Mouse (Mus musculus): Measurements from ENCODE around the gene Celf1. TPM values are rescaled to one million over a fixed set of nuclear protein-coding genes. Genes with fewer than 3 reads are reported as not detected.
"Not testable (repeated sequence)": the region's sequence is repeated elsewhere in the genome, so short reads cannot be mapped to it uniquely, and the experiment has no call there.

Gene Celf1
- 119 TPM in 2 replicates for polyA plus RNA-seq (2014; fragmentation: Nextera tagmentation; extraction: Ambion mirVana)

DNA sequence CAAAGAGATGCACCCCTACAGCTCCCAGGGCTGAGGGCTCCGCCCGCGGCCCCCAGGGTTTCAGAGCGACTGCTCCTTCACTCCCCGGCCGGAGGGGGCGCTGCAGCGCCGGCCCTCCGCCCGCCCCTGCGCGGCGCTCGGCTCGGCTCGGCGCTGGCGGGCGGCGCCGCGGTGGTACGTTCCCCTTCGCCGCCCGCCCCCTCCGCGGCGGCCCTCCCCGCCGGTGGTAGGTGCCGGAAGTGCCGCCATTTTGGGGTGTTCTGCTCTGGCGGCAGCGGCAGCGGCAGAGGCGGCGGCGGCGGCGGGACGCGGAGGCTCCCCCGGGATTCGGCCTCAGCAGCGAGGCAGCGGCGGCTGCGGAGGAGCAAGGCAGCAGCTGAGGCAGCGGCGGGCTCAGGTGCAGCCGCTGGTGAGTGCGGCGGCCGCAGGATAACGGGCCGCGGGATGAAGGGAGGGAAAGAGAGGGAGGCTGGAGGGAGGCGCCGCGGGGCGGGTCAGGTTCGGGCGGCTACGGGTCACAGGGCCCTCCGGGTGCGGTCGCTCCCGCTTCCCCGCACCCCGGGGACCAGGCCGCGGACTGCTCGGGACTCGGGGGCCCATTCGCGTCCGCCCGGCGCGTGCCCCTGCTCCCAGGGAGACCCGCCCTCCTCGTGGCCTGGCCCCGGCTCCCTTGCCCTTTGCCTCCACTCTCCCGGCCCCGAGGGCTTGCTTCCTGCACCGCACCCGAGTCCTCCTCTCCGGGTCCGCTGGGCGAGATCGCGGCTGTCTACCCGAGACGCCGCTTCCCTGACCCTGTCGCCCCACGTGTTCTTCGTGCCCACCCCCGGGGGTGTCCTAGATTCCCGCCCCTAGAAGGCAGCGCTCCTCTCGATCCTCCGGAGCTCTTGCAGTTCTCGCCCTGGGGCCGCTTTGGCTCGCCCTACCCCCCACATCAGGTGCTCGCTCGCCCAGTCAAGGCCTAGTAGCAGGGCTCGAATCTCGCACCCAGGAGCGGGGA, at the start of gene Celf1:
Celf1 (plus strand) TSS at position 150 of the 997 bp plus-strand sequence.
- H3K27ac ChIP-seq (ENCODE audit: low read depth, low read length), result peak within 1 kb of the TSS; percentile 87
- no peaks in the 10 kb centered on the region for H3K9me3 ChIP-seq (ENCODE audit: control insufficient read depth, low read length)
- H3K36me3 ChIP-seq (ENCODE audit: control insufficient read depth, insufficient read depth, low read length), result no peaks in the 10 kb centered on the region
- H3K9ac ChIP-seq (ENCODE audit: low read length), result peak within 1 kb of the TSS; percentile 93
- ATAC-seq (replicated peaks; ENCODE audit: low FRiP score) (peak; percentile 94), DNase-seq (ENCODE audit: low spot score) (peak; percentile 91)
- peak within 1 kb of the TSS; percentile 78 for H3K4me2 ChIP-seq (ENCODE audit: low read depth, low read length, severe bottlenecking)
- under 1% methylated on average over 62 of the region's 113 CpGs for WGBS
- H3K4me1 ChIP-seq (replicated peaks; ENCODE audit: control insufficient read depth, insufficient read depth, low read length), result no peaks in the 10 kb centered on the region; the same call in 1 of the 2 replicates
- H3K4me3 ChIP-seq (ENCODE audit: low read depth, low read length), result peak within 1 kb of the TSS; percentile 95
- H3K27me3 ChIP-seq (ENCODE audit: control insufficient read depth, insufficient read depth, low read length), result no peaks in the 10 kb centered on the region

DNA sequence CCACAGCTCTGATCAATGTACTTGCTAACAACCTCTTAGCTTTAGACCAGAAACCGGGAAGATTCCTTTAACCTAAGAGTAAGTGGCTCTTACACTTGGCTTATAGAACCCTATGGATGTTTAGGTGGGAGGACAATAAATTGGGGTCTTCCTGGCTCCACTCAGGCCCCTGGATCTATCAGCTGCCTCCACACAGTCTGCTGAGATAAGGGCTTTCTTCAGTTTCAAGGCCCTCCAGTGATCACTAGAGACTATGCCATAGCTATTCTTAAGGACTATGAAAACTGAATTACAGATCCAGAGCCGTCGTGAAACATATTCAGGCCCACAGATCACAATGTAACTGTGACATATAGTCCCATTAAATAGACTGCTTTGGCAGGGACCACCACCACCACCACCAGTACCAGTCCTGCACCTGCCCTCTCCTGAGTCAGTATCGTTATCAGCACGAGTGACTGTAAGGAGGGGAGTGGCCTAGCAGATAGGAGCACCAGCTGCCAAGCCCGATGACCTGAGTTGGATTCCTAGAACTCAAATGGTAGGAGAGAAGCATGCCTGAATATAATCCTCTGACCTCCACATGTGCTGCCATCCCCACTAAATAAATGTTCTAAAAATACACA, 46.4 kb upstream of the Celf1 start:
- H3K4me2 ChIP-seq (ENCODE audit: low read depth, low read length, severe bottlenecking), result no peak overlapping the region
- peaks cover 6% of the 10 kb centered on the region; the same call in 1 of the 2 replicates for H3K4me1 ChIP-seq (replicated peaks; ENCODE audit: control insufficient read depth, insufficient read depth, low read length)
- ATAC-seq (replicated peaks; ENCODE audit: low FRiP score) (no peak), DNase-seq (ENCODE audit: low spot score) (no peak)
- no peaks in the 10 kb centered on the region for H3K9me3 ChIP-seq (ENCODE audit: control insufficient read depth, low read length)
- no peak overlapping the region for H3K9ac ChIP-seq (ENCODE audit: low read length)
- no peak overlapping the region for H3K27ac ChIP-seq (ENCODE audit: low read depth, low read length)
- 93% methylated on average over 6 of the region's 6 CpGs for WGBS
- H3K36me3 ChIP-seq (ENCODE audit: control insufficient read depth, insufficient read depth, low read length), result peaks cover 6% of the 10 kb centered on the region; the same call in 1 of the 2 replicates
- H3K27me3 ChIP-seq (ENCODE audit: control insufficient read depth, insufficient read depth, low read length), result peaks cover 12% of the 10 kb centered on the region
- H3K4me3 ChIP-seq (ENCODE audit: low read depth, low read length), result no peak overlapping the region

DNA sequence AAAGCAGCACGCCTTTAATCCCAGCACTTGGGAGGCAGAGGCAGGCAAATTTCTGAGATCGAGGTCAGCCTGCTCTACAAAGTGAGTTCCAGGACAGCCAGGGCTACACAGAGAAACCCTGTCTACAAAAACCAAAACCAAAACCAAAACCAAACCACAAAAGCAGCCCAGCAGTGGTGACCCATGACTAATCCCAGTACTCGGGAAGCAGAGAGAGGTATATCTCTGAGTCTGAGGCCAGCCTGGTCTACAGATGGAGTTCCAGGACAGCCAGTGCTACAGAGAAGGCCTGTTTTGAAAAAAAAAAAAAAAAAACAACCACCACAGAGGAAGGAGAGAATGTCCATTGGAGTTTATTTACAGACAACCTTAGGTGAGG, 45.9 kb upstream of the Celf1 start:
- not testable (repeated sequence) for H3K27ac ChIP-seq (ENCODE audit: low read depth, low read length); H3K36me3 ChIP-seq (ENCODE audit: control insufficient read depth, insufficient read depth, low read length); DNase-seq (ENCODE audit: low spot score); H3K9me3 ChIP-seq (ENCODE audit: control insufficient read depth, low read length); ATAC-seq (replicated peaks; ENCODE audit: low FRiP score); H3K4me3 ChIP-seq (ENCODE audit: low read depth, low read length); H3K4me2 ChIP-seq (ENCODE audit: low read depth, low read length, severe bottlenecking); H3K4me1 ChIP-seq (replicated peaks; ENCODE audit: control insufficient read depth, insufficient read depth, low read length); H3K9ac ChIP-seq (ENCODE audit: low read length); H3K27me3 ChIP-seq (ENCODE audit: control insufficient read depth, insufficient read depth, low read length)
- 91% methylated on average over 3 of the region's 3 CpGs for WGBS

DNA sequence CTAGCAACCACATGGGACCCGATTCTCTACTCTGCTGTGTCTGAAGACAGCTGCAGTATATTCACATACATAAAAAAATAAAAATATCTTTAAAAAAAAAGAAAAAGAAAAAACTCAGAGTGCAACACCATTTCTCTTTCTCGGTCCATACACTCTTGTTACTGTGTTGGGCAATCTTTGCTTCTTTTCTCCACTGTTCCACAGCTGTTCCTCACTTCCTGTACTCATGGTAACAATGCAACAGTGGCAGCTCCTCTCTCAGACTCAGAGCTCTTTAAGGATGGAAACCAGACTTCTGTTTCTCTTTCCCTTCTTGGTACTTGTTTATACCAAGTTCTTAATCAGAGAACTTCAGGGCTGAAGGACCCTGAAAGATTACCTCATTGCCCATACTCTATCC, 36.8 kb upstream of the Celf1 start:
- no peak for ATAC-seq (replicated peaks; ENCODE audit: low FRiP score)
- no peaks in the 10 kb centered on the region for H3K9me3 ChIP-seq (ENCODE audit: control insufficient read depth, low read length)
- H3K27me3 ChIP-seq (ENCODE audit: control insufficient read depth, insufficient read depth, low read length), result no peaks in the 10 kb centered on the region
- H3K36me3 ChIP-seq (ENCODE audit: control insufficient read depth, insufficient read depth, low read length), result no peaks in the 10 kb centered on the region; the same call in 1 of the 2 replicates
- peak overlapping the region; percentile 54 for H3K4me2 ChIP-seq (ENCODE audit: low read depth, low read length, severe bottlenecking)
- WGBS, result 91% methylated on average over 2 of the region's 2 CpGs
- H3K4me3 ChIP-seq (ENCODE audit: low read depth, low read length), result peak overlapping the region; percentile 88
- no peak for DNase-seq (ENCODE audit: low spot score)
- H3K9ac ChIP-seq (ENCODE audit: low read length), result peak overlapping the region; percentile 97
- H3K4me1 ChIP-seq (replicated peaks; ENCODE audit: control insufficient read depth, insufficient read depth, low read length), result peaks cover 13% of the 10 kb centered on the region
- no peak overlapping the region for H3K27ac ChIP-seq (ENCODE audit: low read depth, low read length)

DNA sequence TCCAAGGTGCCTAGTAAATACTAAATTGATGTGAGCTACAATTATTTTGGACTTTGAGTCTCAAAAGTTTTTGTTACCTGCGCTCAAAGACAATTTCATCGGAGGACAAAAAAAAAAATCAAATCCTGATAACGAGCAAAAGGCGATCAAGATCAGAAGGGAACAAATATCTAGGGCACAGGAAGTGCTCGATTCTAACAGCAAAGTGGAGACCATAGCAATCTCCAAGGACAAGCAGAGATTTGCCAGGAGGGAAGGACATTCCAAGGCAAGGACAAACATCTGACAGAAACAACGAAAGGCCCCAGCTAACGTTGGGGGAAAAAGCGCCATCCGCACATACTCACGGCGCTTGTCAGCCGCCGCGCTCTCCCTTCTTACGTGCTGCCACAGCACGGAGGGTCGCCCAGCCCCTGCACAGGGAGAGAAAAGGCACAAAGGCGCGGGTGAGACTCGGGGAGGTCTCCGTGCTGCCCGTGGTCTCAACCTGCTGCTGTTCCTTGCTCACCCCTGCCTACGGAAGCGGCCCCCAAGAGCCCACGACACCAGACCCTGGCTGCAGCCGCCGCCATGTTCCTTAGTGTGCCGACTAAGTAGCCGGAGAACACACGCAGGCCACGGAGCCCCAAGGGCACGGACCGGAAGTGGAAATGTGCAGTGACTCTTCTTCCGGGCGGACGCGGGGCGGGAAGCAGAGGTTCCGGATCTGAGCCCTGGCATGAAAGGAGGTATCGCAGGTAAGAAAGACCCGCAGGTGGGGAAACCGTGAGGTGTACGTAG, 35.9 kb upstream of the Celf1 start, which contains the start of the genes Kbtbd4 and Ndufs3:
Kbtbd4 (plus strand) TSS at position 665 of the 780 bp plus-strand sequence.
Ndufs3 (minus strand) TSS at position 752 of the 780 bp plus-strand sequence.
- Histone ChIP-seq H3K4me2 (ENCODE audit: low read depth, low read length, severe bottlenecking) (peak within 1 kb of the TSS; percentile 54), H3K4me3 (ENCODE audit: low read depth, low read length) (peak within 1 kb of the TSS; percentile 88), H3K9me3 (ENCODE audit: control insufficient read depth, low read length) (no peaks in the 10 kb centered on the region), H3K27ac (ENCODE audit: low read depth, low read length) (peak within 1 kb of the TSS; percentile 88), H3K27me3 (ENCODE audit: control insufficient read depth, insufficient read depth, low read length) (no peaks in the 10 kb centered on the region), H3K4me1 (replicated peaks; ENCODE audit: control insufficient read depth, insufficient read depth, low read length) (peaks cover 13% of the 10 kb centered on the region), H3K9ac (ENCODE audit: low read length) (peak within 1 kb of the TSS; percentile 97), H3K36me3 (ENCODE audit: control insufficient read depth, insufficient read depth, low read length) (no peaks in the 10 kb centered on the region; the same call in 1 of the 2 replicates)
- peak; percentile 94 for ATAC-seq (replicated peaks; ENCODE audit: low FRiP score)
- WGBS, result under 1% methylated on average over 43 of the region's 43 CpGs
- peak; percentile 94 for DNase-seq (ENCODE audit: low spot score)

DNA sequence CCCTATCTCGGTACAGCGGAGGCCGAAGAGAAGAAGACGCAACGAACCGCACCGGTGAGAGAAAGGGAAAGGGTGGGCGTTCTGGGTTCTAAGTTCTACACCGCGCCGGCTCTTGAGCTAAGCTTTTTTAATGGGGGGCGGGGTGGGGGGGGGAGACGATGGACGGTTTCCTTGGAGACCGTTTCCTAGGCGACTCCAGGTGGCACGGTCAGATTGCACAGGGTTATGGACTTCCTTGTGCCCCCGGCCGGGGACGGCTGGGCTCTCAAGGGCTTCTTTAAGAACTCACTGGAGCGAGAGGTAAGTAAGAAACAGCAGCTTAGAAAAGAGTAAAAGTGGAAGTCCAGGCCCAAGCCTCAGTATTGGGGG, 35.3 kb upstream of the Celf1 start:
- DNase-seq (ENCODE audit: low spot score), result peak; percentile 84
- H3K9ac ChIP-seq (ENCODE audit: low read length), result peak overlapping the region; percentile 97

DNA sequence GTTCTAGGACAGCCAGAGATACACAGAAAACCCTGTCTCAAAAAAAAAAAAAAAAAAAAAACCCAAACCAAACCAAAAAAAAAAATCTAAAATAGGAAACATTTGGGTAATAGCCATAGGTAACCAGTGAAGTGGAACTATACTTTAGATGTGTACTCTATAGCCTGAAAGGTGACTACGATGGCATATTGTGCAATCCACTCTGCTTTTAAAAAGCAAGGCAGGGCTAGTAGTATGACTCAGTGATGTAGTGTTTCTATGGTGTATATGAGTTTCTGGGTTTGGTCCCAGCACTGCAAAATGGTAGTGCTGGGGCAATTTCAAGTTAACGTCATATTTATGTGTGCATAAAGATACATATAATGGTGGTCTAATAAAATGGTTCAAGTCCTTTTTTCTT, 33.5 kb upstream of the Celf1 start:
- H3K4me2 ChIP-seq (ENCODE audit: low read depth, low read length, severe bottlenecking), result no peak overlapping the region
- H3K9ac ChIP-seq (ENCODE audit: low read length), result no peak overlapping the region
- H3K27ac ChIP-seq (ENCODE audit: low read depth, low read length), result no peak overlapping the region
- H3K36me3 ChIP-seq (ENCODE audit: control insufficient read depth, insufficient read depth, low read length), result no peaks in the 10 kb centered on the region; the same call in 1 of the 2 replicates
- DNase-seq (ENCODE audit: low spot score) (no peak), ATAC-seq (replicated peaks; ENCODE audit: low FRiP score) (no peak)
- H3K4me3 ChIP-seq (ENCODE audit: low read depth, low read length), result no peak overlapping the region
- H3K9me3 ChIP-seq (ENCODE audit: control insufficient read depth, low read length), result no peaks in the 10 kb centered on the region
- H3K4me1 ChIP-seq (replicated peaks; ENCODE audit: control insufficient read depth, insufficient read depth, low read length), result peaks cover 13% of the 10 kb centered on the region
- no peaks in the 10 kb centered on the region for H3K27me3 ChIP-seq (ENCODE audit: control insufficient read depth, insufficient read depth, low read length)
- WGBS, result 94% methylated on average over 2 of the region's 2 CpGs

More for the DNA sequence above, 35.3 kb upstream of the Celf1 start:
- 0% methylated on average over 21 of the region's 21 CpGs for whole genome bisulfite sequencing
- Histone ChIP-seq H3K4me3 (ENCODE audit: low read depth, low read length) (peak overlapping the region; percentile 88), H3K36me3 (ENCODE audit: control insufficient read depth, insufficient read depth, low read length) (no peaks in the 10 kb centered on the region; the same call in 1 of the 2 replicates), H3K27me3 (ENCODE audit: control insufficient read depth, insufficient read depth, low read length) (no peaks in the 10 kb centered on the region), H3K9me3 (ENCODE audit: control insufficient read depth, low read length) (no peaks in the 10 kb centered on the region), H3K27ac (ENCODE audit: low read depth, low read length) (peak overlapping the region; percentile 88), H3K4me1 (replicated peaks; ENCODE audit: control insufficient read depth, insufficient read depth, low read length) (peaks cover 13% of the 10 kb centered on the region), H3K4me2 (ENCODE audit: low read depth, low read length, severe bottlenecking) (peak overlapping the region; percentile 54)
- ATAC-seq (replicated peaks; ENCODE audit: low FRiP score), result peak; percentile 83

DNA sequence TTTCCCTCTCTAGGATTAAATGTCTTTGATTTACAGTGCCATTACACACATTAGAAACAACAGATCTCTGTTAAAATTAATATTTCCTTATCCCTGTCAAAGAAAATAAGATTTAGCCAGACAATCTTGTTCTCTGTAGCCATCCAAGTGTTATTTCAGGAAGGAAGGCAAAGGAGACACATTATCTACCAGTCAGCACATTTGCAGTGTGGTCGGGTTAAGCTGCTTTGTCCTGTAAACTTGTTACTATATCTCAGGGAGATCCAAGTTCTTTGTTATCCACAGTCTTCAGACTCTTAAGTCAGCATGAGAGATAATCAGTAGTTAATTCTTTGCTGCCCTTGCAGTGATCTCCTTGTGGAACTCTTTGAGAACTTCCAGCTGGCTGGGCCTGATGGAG, 29.3 kb upstream of the Celf1 start:
- Histone ChIP-seq H3K27me3 (ENCODE audit: control insufficient read depth, insufficient read depth, low read length) (no peaks in the 10 kb centered on the region), H3K9me3 (ENCODE audit: control insufficient read depth, low read length) (no peaks in the 10 kb centered on the region), H3K36me3 (ENCODE audit: control insufficient read depth, insufficient read depth, low read length) (no peaks in the 10 kb centered on the region; the same call in 1 of the 2 replicates), H3K9ac (ENCODE audit: low read length) (no peak overlapping the region), H3K27ac (ENCODE audit: low read depth, low read length) (no peak overlapping the region), H3K4me3 (ENCODE audit: low read depth, low read length) (no peak overlapping the region), H3K4me2 (ENCODE audit: low read depth, low read length, severe bottlenecking) (no peak overlapping the region), H3K4me1 (replicated peaks; ENCODE audit: control insufficient read depth, insufficient read depth, low read length) (0 out of 2 replicates have a peak, but pooled peaks cover 4% of the 10 kb centered on the region)
- 91% methylated on average over 1 of the region's 1 CpGs for WGBS
- ATAC-seq (replicated peaks; ENCODE audit: low FRiP score), result no peak
- no peak for DNase-seq (ENCODE audit: low spot score)

Data from forebrain, embryonic 11.5 days (tissue).